Mouse (Mus musculus): Measurements from ENCODE around the gene Igf2bp2.

DNA sequence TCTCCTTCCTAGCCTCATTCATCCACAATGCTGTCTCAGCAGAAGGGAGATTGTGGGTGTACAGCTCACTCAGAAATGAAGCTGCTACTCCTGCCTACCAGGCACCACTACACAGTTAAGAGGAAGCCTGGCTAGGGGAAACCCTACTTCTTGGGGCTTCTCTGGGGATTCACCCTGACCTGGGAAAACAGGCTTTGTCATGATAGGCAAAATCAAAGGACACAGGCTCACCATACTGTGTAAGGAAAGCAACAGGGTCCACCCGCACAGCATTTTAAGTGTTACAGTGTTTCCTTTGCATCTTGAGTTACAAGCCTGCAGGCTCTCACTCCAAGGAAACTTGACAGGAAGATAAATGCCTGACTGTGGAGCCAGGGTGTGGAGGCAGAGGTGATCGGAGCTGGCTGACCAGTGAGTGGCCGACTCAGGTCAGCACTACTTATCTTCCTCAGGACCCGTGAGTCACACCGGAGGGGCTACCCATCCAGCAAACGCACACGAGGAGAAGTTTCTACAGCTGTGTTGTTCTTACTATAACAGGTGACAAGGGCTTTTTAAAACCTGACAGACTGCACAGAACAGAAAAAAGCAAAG lies 38.7 kb downstream of the Igf2bp2 start:
- no peak for TF ChIP-seq REST (IDR thresholded peaks at IDR 0.05; ENCODE audit: insufficient read depth, insufficient read length)
- TF ChIP-seq POLR2AphosphoS2 (IDR thresholded peaks at IDR 0.05; ENCODE audit: insufficient read length, low read depth), result no peak
- TF ChIP-seq MYOG (IDR thresholded peaks at IDR 0.05; ENCODE audit: control insufficient read depth in 1 of 3, insufficient read depth in 1 of 3, insufficient read length in 2 of 3, low read depth in 2 of 3), result no peak
- no peak for TF ChIP-seq CEBPB (IDR thresholded peaks at IDR 0.05; ENCODE audit: insufficient read depth, poor library complexity, severe bottlenecking)
- no peak for TF ChIP-seq MAX (IDR thresholded peaks at IDR 0.05; ENCODE audit: low read depth)
- no peak for TF ChIP-seq MYOD1 (IDR thresholded peaks at IDR 0.05; ENCODE audit: control insufficient read depth in 1 of 3, insufficient read length in 2 of 3, low read depth in 2 of 3)
- no peak for TF ChIP-seq POLR2A (IDR thresholded peaks at IDR 0.05; ENCODE audit: insufficient read length, low read depth)
- no peak for TF ChIP-seq SRF (IDR thresholded peaks at IDR 0.05; ENCODE audit: control insufficient read depth, insufficient read length, low read depth)
- TF ChIP-seq TCF3 (IDR thresholded peaks at IDR 0.05; ENCODE audit: insufficient read length, low read depth), result no peak
- no peak for TF ChIP-seq USF1 (IDR thresholded peaks at IDR 0.05; ENCODE audit: low read depth)
- TF ChIP-seq TCF12 (IDR thresholded peaks at IDR 0.05; ENCODE audit: insufficient read depth, poor library complexity, severe bottlenecking), result no peak
